20 mouse cellular contexts compared by ENCODE assay signal in genomic region chr15:79796256-79796655, GRCm38 (mm10). TPM values are rescaled to one million over a fixed set of nuclear protein-coding genes. Genes with fewer than 3 reads are reported as not detected.
DNase-seq lines count a peak whose midpoint lies in the region; ATAC-seq and TF ChIP-seq lines count a peak whose summit lies in the region.
"Had no signal": no experiment of that assay in that cellular context is flagged by ENCODE, and none has a peak within 500 bp of the region (broad histone marks: within the 10 kb centered on the region; RNA-seq: fewer than 3 reads in every experiment).

No protein-coding gene starts in this region.

- no peak for TF ChIP-seq CTCF in midbrain, postnatal 0 days (IDR thresholded peaks at IDR 0.05)

- H3K9me3 ChIP-seq in midbrain, postnatal 0 days (ENCODE audit: low read length) = no peaks in the 10 kb centered on the region
- no peaks in the 10 kb centered on the region for H3K9me3 ChIP-seq in midbrain, embryonic 13.5 days
- H3K9me3 ChIP-seq: embryonic facial prominence, embryonic 13.5 days; forebrain, embryonic 12.5 days; hindbrain, embryonic 10.5 days; kidney, embryonic 15.5 days; liver, embryonic 12.5 days; neural tube, embryonic 13.5 days had no signal

- no peak overlapping the region for H3K9ac ChIP-seq in midbrain, postnatal 0 days (replicated peaks; ENCODE audit: low read length, poor library complexity, severe bottlenecking)
- no peak overlapping the region for H3K9ac ChIP-seq in midbrain, embryonic 13.5 days (replicated peaks)
- H3K9ac ChIP-seq: embryonic facial prominence, embryonic 13.5 days; forebrain, embryonic 12.5 days; kidney, embryonic 15.5 days; liver, embryonic 12.5 days; neural tube, embryonic 13.5 days had no signal

- DNase-seq in cerebellum, postnatal 10 days = peak; percentile 72 to 80
- DNase-seq in cerebellum, adult 9-10 months = no peak
- peak; percentile 27 for DNase-seq in midbrain, postnatal 0 days (ENCODE audit: low spot score)
- peak; percentile 57 for DNase-seq in left cerebral cortex, postnatal 4 days
- no peak for DNase-seq in heart, postnatal 10 days
- DNase-seq in thymus, postnatal 4 days = no peak
- DNase-seq: heart, adult 11 months; thymus, postnatal 25 days had no signal

- intact Hi-C loops in left cerebral cortex, postnatal 4 days (cut with DNase I) = no loop called here
- intact Hi-C loops in heart, postnatal 10 days (cut with DNase I) = no loop called here

- WGBS in midbrain, postnatal 0 days = 80% methylated on average over 12 of the region's 12 CpGs
- WGBS in midbrain, embryonic 13.5 days = 87% methylated on average over 12 of the region's 12 CpGs

- H3K27ac ChIP-seq in midbrain, postnatal 0 days (ENCODE audit: low read depth, low read length) = no peak overlapping the region
- H3K27ac ChIP-seq in midbrain, embryonic 13.5 days = no peak overlapping the region
- H3K27ac ChIP-seq: embryonic facial prominence, embryonic 13.5 days; forebrain, embryonic 12.5 days; hindbrain, embryonic 10.5 days; kidney, embryonic 15.5 days; liver, embryonic 12.5 days; neural tube, embryonic 13.5 days had no signal

- H3K4me3 ChIP-seq in midbrain, postnatal 0 days (ENCODE audit: low read depth, low read length) = no peak overlapping the region
- H3K4me3 ChIP-seq in midbrain, embryonic 13.5 days (replicated peaks) = no peak overlapping the region
- H3K4me3 ChIP-seq: embryonic facial prominence, embryonic 13.5 days; forebrain, embryonic 12.5 days; hindbrain, embryonic 10.5 days; kidney, embryonic 15.5 days; liver, embryonic 12.5 days; neural tube, embryonic 13.5 days had no signal

- ATAC-seq in midbrain, postnatal 0 days (ENCODE audit: low FRiP score) = no peak
- ATAC-seq in midbrain, embryonic 13.5 days = no peak
- no peak for ATAC-seq in erythroblast, adult 5-6 weeks (replicated peaks; ENCODE audit: low FRiP score, poor library complexity, severe bottlenecking)
- ATAC-seq: liver, embryonic 12.5 days had no signal

- peaks cover 24% of the 10 kb centered on the region for H3K36me3 ChIP-seq in midbrain, postnatal 0 days (ENCODE audit: insufficient read depth, low read length)
- no peaks in the 10 kb centered on the region for H3K36me3 ChIP-seq in midbrain, embryonic 13.5 days
- H3K36me3 ChIP-seq: embryonic facial prominence, embryonic 13.5 days; forebrain, embryonic 12.5 days; hindbrain, embryonic 10.5 days; kidney, embryonic 15.5 days; liver, embryonic 12.5 days; neural tube, embryonic 13.5 days had no signal

- 0 out of 2 replicates have a peak, but pooled peaks cover 3% of the 10 kb centered on the region for H3K4me1 ChIP-seq in midbrain, postnatal 0 days (ENCODE audit: insufficient read depth, low read length)
- 0 out of 2 replicates have a peak, but pooled peaks cover 23% of the 10 kb centered on the region for H3K4me1 ChIP-seq in midbrain, embryonic 13.5 days (replicated peaks)
- H3K4me1 ChIP-seq: embryonic facial prominence, embryonic 13.5 days; kidney, embryonic 15.5 days; liver, embryonic 12.5 days had no signal

- H3K4me2 ChIP-seq in midbrain, postnatal 0 days (ENCODE audit: low read depth, low read length, poor library complexity, severe bottlenecking) = no peak overlapping the region
- H3K4me2 ChIP-seq in midbrain, embryonic 13.5 days (replicated peaks) = no peak overlapping the region
- H3K4me2 ChIP-seq: embryonic facial prominence, embryonic 13.5 days; forebrain, embryonic 12.5 days; kidney, embryonic 15.5 days; liver, embryonic 12.5 days; neural tube, embryonic 13.5 days had no signal

- no peaks in the 10 kb centered on the region for H3K27me3 ChIP-seq in midbrain, postnatal 0 days (ENCODE audit: insufficient read depth, low read length)
- peaks cover under 1% of the 10 kb centered on the region; the same call in 1 of the 2 replicates for H3K27me3 ChIP-seq in midbrain, embryonic 13.5 days

RNA-seq across cellular contexts. Expression of gene Nptxr, which starts 8.3 kb away (rescaled TPM):
- total RNA-seq in midbrain, postnatal 0 days (2014; rRNA removed) = 254 and 288 TPM in 2 replicates
- 84.2 and 97.8 TPM in 2 replicates for polyA plus RNA-seq in midbrain, postnatal 0 days (2015; fragmentation: Nextera tagmentation; extraction: Ambion mirVana)
- polyA plus RNA-seq in midbrain, embryonic 13.5 days (2015; fragmentation: Nextera tagmentation; extraction: Ambion mirVana) = 18.1 and 18.6 TPM in 2 replicates
- 100 to 1,000 TPM; 240 to 277 TPM for total RNA-seq in left cerebral cortex, postnatal 4 days (2021)
- total RNA-seq in heart, postnatal 10 days (2021) = 1 to 10 TPM; 3.8 to 4.1 TPM
- 0.19 TPM in 1 of 2 replicates, not detected in the other for total RNA-seq in erythroblast, adult 5-6 weeks (2015; ENCODE audit: low replicate concordance)
- total RNA-seq in erythroblast, adult 5-6 weeks (2017; ENCODE audit: low replicate concordance) = 0.17 TPM in 1 of 2 replicates, not detected in the other

RNA-seq across cellular contexts. Expression of gene Dnal4, which starts 18.6 kb away (rescaled TPM):
- total RNA-seq in midbrain, postnatal 0 days (2014; rRNA removed) = 40.8 and 44.0 TPM in 2 replicates
- polyA plus RNA-seq in midbrain, postnatal 0 days (2015; fragmentation: Nextera tagmentation; extraction: Ambion mirVana) = 55.9 and 59.7 TPM in 2 replicates
- polyA plus RNA-seq in midbrain, embryonic 13.5 days (2015; fragmentation: Nextera tagmentation; extraction: Ambion mirVana) = 84.8 and 91.6 TPM in 2 replicates
- 10 to 100 TPM; 30.4 to 34.4 TPM for total RNA-seq in left cerebral cortex, postnatal 4 days (2021)
- total RNA-seq in heart, postnatal 10 days (2021) = 10 to 100 TPM; 20.2 to 22.9 TPM
- total RNA-seq in erythroblast, adult 5-6 weeks (2015; ENCODE audit: low replicate concordance) = 4.2 TPM in 1 of 2 replicates, not detected in the other
- total RNA-seq in erythroblast, adult 5-6 weeks (2017; ENCODE audit: low replicate concordance) = 0.68 and 1.7 TPM in 2 replicates

RNA-seq across cellular contexts. Expression of gene Npcd, which starts 37.8 kb away (rescaled TPM):
- 8.2 and 12.1 TPM in 2 replicates for total RNA-seq in midbrain, postnatal 0 days (2014; rRNA removed)
- 3.2 and 4.6 TPM in 2 replicates for polyA plus RNA-seq in midbrain, postnatal 0 days (2015; fragmentation: Nextera tagmentation; extraction: Ambion mirVana)
- polyA plus RNA-seq in midbrain, embryonic 13.5 days (2015; fragmentation: Nextera tagmentation; extraction: Ambion mirVana) = 0.58 and 1.2 TPM in 2 replicates
- total RNA-seq in left cerebral cortex, postnatal 4 days (2021) = 10 to 100 TPM in 1 of 2 experiments, 1 to 10 TPM in 1; 6.6 to 14.9 TPM
- total RNA-seq in heart, postnatal 10 days (2021) = 1 to 10 TPM in 1 of 2 experiments, under 1 TPM in 1; 0.74 to 1.8 TPM
- total RNA-seq in erythroblast, adult 5-6 weeks (2015; ENCODE audit: low replicate concordance) = not detected in 2 replicates
- total RNA-seq in erythroblast, adult 5-6 weeks (2017; ENCODE audit: low replicate concordance) = 0.34 TPM in 1 of 2 replicates, not detected in the other
- total RNA-seq: common myeloid progenitor, adult 5-6 weeks; megakaryocyte progenitor cell, adult 5-6 weeks had no signal
- polyA plus RNA-seq: heart, embryonic 14.5 days; intestine, embryonic 14.5 days; kidney, embryonic 15.5 days; liver, embryonic 12.5 days; neural tube, embryonic 13.5 days had no signal

RNA-seq across cellular contexts. Expression of gene Cbx6, which starts 38.2 kb away (rescaled TPM):
- total RNA-seq in midbrain, postnatal 0 days (2014; rRNA removed) = 109 and 118 TPM in 2 replicates
- polyA plus RNA-seq in midbrain, postnatal 0 days (2015; fragmentation: Nextera tagmentation; extraction: Ambion mirVana) = 65.0 and 70.6 TPM in 2 replicates
- polyA plus RNA-seq in midbrain, embryonic 13.5 days (2015; fragmentation: Nextera tagmentation; extraction: Ambion mirVana) = 53.9 and 61.4 TPM in 2 replicates
- total RNA-seq in left cerebral cortex, postnatal 4 days (2021) = 100 to 1,000 TPM; 105 to 125 TPM
- 10 to 100 TPM; 40.7 to 48.7 TPM for total RNA-seq in heart, postnatal 10 days (2021)
- 2.7 and 4.0 TPM in 2 replicates for total RNA-seq in erythroblast, adult 5-6 weeks (2015; ENCODE audit: low replicate concordance)
- total RNA-seq in erythroblast, adult 5-6 weeks (2017; ENCODE audit: low replicate concordance) = 6.6 and 8.1 TPM in 2 replicates

RNA-seq across cellular contexts. Expression of gene Sun2, which starts 53.9 kb away (rescaled TPM):
- 32.3 and 33.7 TPM in 2 replicates for total RNA-seq in midbrain, postnatal 0 days (2014; rRNA removed)
- 2.8 and 3.1 TPM in 2 replicates for polyA plus RNA-seq in midbrain, postnatal 0 days (2015; fragmentation: Nextera tagmentation; extraction: Ambion mirVana)
- polyA plus RNA-seq in midbrain, embryonic 13.5 days (2015; fragmentation: Nextera tagmentation; extraction: Ambion mirVana) = 8.4 and 8.5 TPM in 2 replicates
- total RNA-seq in left cerebral cortex, postnatal 4 days (2021) = 10 to 100 TPM; 27.0 to 29.4 TPM
- 10 to 100 TPM; 69.7 to 71.8 TPM for total RNA-seq in heart, postnatal 10 days (2021)
- total RNA-seq in erythroblast, adult 5-6 weeks (2015; ENCODE audit: low replicate concordance) = 23.4 and 26.5 TPM in 2 replicates
- 44.7 and 48.8 TPM in 2 replicates for total RNA-seq in erythroblast, adult 5-6 weeks (2017; ENCODE audit: low replicate concordance)

Comparison
In these comparisons a context has a peak if more than half of its experiments do, and no peak if none do; other contexts are left out.
1. DNase-seq: peak in cerebellum, postnatal 10 days (2 of 2), midbrain, postnatal 0 days (single experiment) and left cerebral cortex, postnatal 4 days (single experiment); none in cerebellum, adult 9-10 months (single experiment), heart, postnatal 10 days (0 of 2) and thymus, postnatal 4 days (single experiment).
2. RNA of gene Nptxr, which starts 8.3 kb away (total RNA-seq): 254 to 288 TPM in midbrain, postnatal 0 days and 240 to 277 TPM in left cerebral cortex, postnatal 4 days; 3.8 to 4.1 TPM in heart, postnatal 10 days and 0.17 to 0.19 TPM in erythroblast, adult 5-6 weeks; every median in the first group is over 10 times any median in the second.